Mouse (Mus musculus): ENCODE results near the gene Acot1. TPM values are rescaled to one million over a fixed set of nuclear protein-coding genes. Genes with fewer than 3 reads are reported as not detected.
A peak's percentile ranks its signal among the peaks of the same experiment; 100 is the strongest.
"Not testable (repeated sequence)": the region's sequence is repeated elsewhere in the genome, so short reads cannot be mapped to it uniquely, and the experiment has no call there.

The Acot1 gene
- total and polyA plus RNA-seq, 2 experiments from 2014 or later: 120 TPM

DNA sequence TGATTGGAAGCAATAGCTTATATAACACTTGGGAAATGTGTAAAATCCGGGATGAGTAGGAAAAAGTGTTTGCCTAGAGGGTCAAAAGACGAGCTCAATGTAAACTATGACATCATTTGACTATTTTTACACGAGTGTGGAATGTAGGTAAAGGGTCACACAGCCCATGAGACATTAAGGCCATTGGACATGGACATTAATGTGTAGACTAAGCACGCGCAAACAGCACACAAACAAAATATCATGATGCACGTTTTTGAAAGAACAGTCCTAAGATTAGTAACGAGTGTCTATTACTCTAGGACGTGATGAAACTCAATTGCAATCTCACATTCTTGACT is 22.1 kb upstream of the Acot1 start:
- TF ChIP-seq CTCF (IDR thresholded peaks at IDR 0.05): no peak
- Histone ChIP-seq H3K27ac (ENCODE audit: low read depth, low read length) (peak overlapping the region; percentile 90), H3K4me1 (ENCODE audit: insufficient read depth, low read length) (no peaks in the 10 kb centered on the region), H3K27me3 (ENCODE audit: insufficient read depth, low read length) (no peaks in the 10 kb centered on the region), H3K36me3 (ENCODE audit: insufficient read depth, low read length) (no peaks in the 10 kb centered on the region), H3K9me3 (ENCODE audit: low read length) (no peaks in the 10 kb centered on the region), H3K4me3 (ENCODE audit: low read depth, low read length) (peak overlapping the region; percentile 53), H3K4me2 (ENCODE audit: low read depth, low read length, poor library complexity, severe bottlenecking) (peak overlapping the region; percentile 61), H3K9ac (replicated peaks; ENCODE audit: low read length, poor library complexity, severe bottlenecking) (peak overlapping the region; percentile 68)
- 32% methylated on average over 8 of the region's 8 CpGs for WGBS
- DNase-seq (ENCODE audit: low spot score) (no peak), ATAC-seq (ENCODE audit: low FRiP score) (no peak)

DNA sequence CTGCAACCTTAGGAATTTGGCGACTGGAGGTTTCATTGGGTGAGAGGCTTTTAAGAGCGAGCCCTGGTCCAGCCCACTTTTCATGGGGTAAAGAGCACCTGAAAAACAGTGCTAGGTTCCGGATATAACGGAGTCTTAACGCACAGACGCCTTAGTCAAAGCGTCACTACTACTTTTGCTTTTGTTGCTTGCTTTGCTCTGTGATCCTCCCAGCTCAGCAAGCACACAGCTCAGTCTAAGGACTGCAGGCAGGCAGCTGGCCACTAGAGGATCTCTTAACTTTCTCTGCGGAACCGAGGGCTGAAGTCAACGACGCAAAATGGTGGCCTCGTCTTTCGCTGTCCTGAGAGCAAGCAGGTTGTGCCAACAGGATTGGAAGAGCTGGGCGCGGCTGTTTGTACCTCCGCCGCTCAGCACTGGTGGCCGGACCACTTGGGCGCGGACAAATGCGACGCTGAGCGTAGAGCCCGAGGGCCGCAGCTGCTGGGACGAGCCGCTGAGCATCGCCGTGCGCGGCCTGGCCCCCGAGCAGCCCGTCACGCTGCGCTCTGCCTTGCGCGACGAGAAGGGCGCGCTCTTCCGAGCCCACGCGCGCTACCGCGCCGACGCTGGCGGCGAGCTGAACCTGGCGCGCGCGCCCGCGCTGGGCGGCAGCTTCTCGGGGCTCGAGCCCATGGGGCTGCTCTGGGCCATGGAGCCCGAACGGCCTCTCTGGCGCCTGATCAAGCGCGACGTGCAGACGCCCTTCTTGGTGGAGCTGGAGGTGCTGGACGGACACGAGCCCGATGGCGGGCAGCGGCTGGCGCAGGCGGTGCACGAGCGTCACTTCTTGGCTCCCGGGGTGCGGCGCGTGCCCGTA is 21.5 kb upstream of the Acot1 start, which contains the start of gene Acot2:
Gene Acot2 (plus strand): TSS at position 279 of the 859 bp plus-strand sequence.
- ATAC-seq (ENCODE audit: low FRiP score) (peak; percentile 94), DNase-seq (ENCODE audit: low spot score) (peak; percentile 93)
- Histone ChIP-seq H3K27me3 (ENCODE audit: insufficient read depth, low read length) (no peaks in the 10 kb centered on the region), H3K4me3 (ENCODE audit: low read depth, low read length) (peak within 1 kb of the TSS; percentile 53), H3K4me2 (ENCODE audit: low read depth, low read length, poor library complexity, severe bottlenecking) (peak within 1 kb of the TSS; percentile 61), H3K27ac (ENCODE audit: low read depth, low read length) (peak within 1 kb of the TSS; percentile 90), H3K4me1 (ENCODE audit: insufficient read depth, low read length) (no peaks in the 10 kb centered on the region), H3K9me3 (ENCODE audit: low read length) (no peaks in the 10 kb centered on the region), H3K36me3 (ENCODE audit: insufficient read depth, low read length) (no peaks in the 10 kb centered on the region), H3K9ac (replicated peaks; ENCODE audit: low read length, poor library complexity, severe bottlenecking) (peak within 1 kb of the TSS; percentile 68)
- WGBS: under 1% methylated on average over 68 of the region's 80 CpGs
- peak; percentile 80 for TF ChIP-seq CTCF (IDR thresholded peaks at IDR 0.05)

- peak; percentile 35; the same call in 1 of the 2 replicates for ATAC-seq (ENCODE audit: low FRiP score)
Observed at GRCm38 (mm10) chr12:83988483-83988882, 20.8 kb upstream of the Acot1 start.

GRCm38 (mm10) chr12:83989378-83989777 is 19.9 kb upstream of the Acot1 start:
- Histone ChIP-seq H3K9ac (replicated peaks; ENCODE audit: low read length, poor library complexity, severe bottlenecking) (no peak overlapping the region), H3K27me3 (ENCODE audit: insufficient read depth, low read length) (no peaks in the 10 kb centered on the region), H3K9me3 (ENCODE audit: low read length) (no peaks in the 10 kb centered on the region), H3K4me2 (ENCODE audit: low read depth, low read length, poor library complexity, severe bottlenecking) (no peak overlapping the region), H3K36me3 (ENCODE audit: insufficient read depth, low read length) (no peaks in the 10 kb centered on the region), H3K27ac (ENCODE audit: low read depth, low read length) (no peak overlapping the region), H3K4me3 (ENCODE audit: low read depth, low read length) (no peak overlapping the region), H3K4me1 (ENCODE audit: insufficient read depth, low read length) (no peaks in the 10 kb centered on the region)
- peak; percentile 38 for TF ChIP-seq CTCF (IDR thresholded peaks at IDR 0.05)
- WGBS: 97% methylated on average over 4 of the region's 4 CpGs
- DNase-seq (ENCODE audit: low spot score) (no peak), ATAC-seq (ENCODE audit: low FRiP score) (no peak)

More at GRCm38 (mm10) chr12:83988483-83988882, 20.8 kb upstream of the Acot1 start:
- no peak for DNase-seq (ENCODE audit: low spot score)
- peak overlapping the region; percentile 68 for H3K9ac ChIP-seq (replicated peaks; ENCODE audit: low read length, poor library complexity, severe bottlenecking)
- no peaks in the 10 kb centered on the region for H3K27me3 ChIP-seq (ENCODE audit: insufficient read depth, low read length)
- TF ChIP-seq CTCF (IDR thresholded peaks at IDR 0.05): no peak
- 69% methylated on average over 4 of the region's 4 CpGs for WGBS
- H3K27ac ChIP-seq (ENCODE audit: low read depth, low read length): peak overlapping the region; percentile 90
- no peaks in the 10 kb centered on the region for H3K4me1 ChIP-seq (ENCODE audit: insufficient read depth, low read length)
- H3K36me3 ChIP-seq (ENCODE audit: insufficient read depth, low read length): no peaks in the 10 kb centered on the region
- no peaks in the 10 kb centered on the region for H3K9me3 ChIP-seq (ENCODE audit: low read length)
- peak overlapping the region; percentile 61 for H3K4me2 ChIP-seq (ENCODE audit: low read depth, low read length, poor library complexity, severe bottlenecking)
- peak overlapping the region; percentile 53 for H3K4me3 ChIP-seq (ENCODE audit: low read depth, low read length)

DNA sequence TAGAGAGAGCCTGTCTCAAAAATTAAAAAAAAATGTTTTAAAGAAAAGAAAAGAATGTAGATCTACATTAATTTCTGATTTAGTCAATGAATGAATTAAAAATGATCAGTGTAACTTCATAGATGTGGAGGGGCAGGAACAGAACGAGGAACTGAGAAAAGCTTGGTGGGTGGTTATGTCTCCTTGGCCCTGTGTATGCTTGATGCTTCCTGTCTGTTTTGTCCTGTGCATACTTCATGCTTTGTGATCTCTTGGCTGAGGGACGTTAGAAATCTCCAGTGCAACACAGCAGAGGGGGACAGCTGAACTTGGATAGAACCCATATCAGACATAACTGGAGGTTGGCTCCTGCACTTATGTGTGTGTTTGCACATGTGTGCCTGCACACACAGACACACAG is 12.1 kb upstream of the Acot1 start:
- no peak for TF ChIP-seq CTCF (IDR thresholded peaks at IDR 0.05)
- Histone ChIP-seq H3K9me3 (ENCODE audit: low read length) (no peaks in the 10 kb centered on the region), H3K36me3 (ENCODE audit: insufficient read depth, low read length) (no peaks in the 10 kb centered on the region), H3K4me2 (ENCODE audit: low read depth, low read length, poor library complexity, severe bottlenecking) (no peak overlapping the region), H3K4me1 (ENCODE audit: insufficient read depth, low read length) (no peaks in the 10 kb centered on the region), H3K4me3 (ENCODE audit: low read depth, low read length) (no peak overlapping the region), H3K27ac (ENCODE audit: low read depth, low read length) (no peak overlapping the region), H3K27me3 (ENCODE audit: insufficient read depth, low read length) (no peaks in the 10 kb centered on the region), H3K9ac (replicated peaks; ENCODE audit: low read length, poor library complexity, severe bottlenecking) (no peak overlapping the region)
- ATAC-seq (ENCODE audit: low FRiP score) (no peak), DNase-seq (ENCODE audit: low spot score) (no peak)
- 77% methylated on average over 2 of the region's 2 CpGs for WGBS

- TF ChIP-seq CTCF (IDR thresholded peaks at IDR 0.05): no peak
- Histone ChIP-seq H3K9ac (replicated peaks; ENCODE audit: low read length, poor library complexity, severe bottlenecking) (no peak overlapping the region), H3K4me3 (ENCODE audit: low read depth, low read length) (no peak overlapping the region), H3K36me3 (ENCODE audit: insufficient read depth, low read length) (no peaks in the 10 kb centered on the region), H3K4me2 (ENCODE audit: low read depth, low read length, poor library complexity, severe bottlenecking) (no peak overlapping the region), H3K4me1 (ENCODE audit: insufficient read depth, low read length) (no peaks in the 10 kb centered on the region), H3K27me3 (ENCODE audit: insufficient read depth, low read length) (no peaks in the 10 kb centered on the region), H3K9me3 (ENCODE audit: low read length) (no peaks in the 10 kb centered on the region), H3K27ac (ENCODE audit: low read depth, low read length) (no peak overlapping the region)
- no peak for DNase-seq (ENCODE audit: low spot score)
- WGBS: 52% methylated on average over 11 of the region's 11 CpGs
- no peak for ATAC-seq (ENCODE audit: low FRiP score)
Observed at GRCm38 (mm10) chr12:83998341-83999107, 10.8 kb upstream of the Acot1 start.

DNA sequence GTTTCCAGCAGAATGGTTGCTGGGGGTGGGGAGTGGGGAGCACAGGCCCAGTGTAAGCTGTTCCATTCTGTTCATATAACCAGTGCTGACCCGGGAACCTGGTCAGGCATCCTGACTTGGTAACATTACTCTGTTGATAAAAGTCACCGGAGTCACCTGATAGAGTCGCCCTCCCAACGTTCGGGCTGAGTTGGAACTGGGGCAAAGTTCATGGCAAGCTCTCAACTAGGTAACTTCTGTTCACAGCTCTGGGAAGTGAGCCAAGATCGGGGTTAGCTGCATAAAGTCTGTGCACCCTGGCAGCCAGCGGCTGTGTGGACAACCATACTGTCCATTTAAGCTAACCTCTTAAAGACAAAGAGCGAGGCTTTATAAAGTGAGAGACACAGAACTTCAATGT is 10.1 kb upstream of the Acot1 start:
- H3K4me2 ChIP-seq (ENCODE audit: low read depth, low read length, poor library complexity, severe bottlenecking); H3K9ac ChIP-seq (replicated peaks; ENCODE audit: low read length, poor library complexity, severe bottlenecking); H3K4me3 ChIP-seq (ENCODE audit: low read depth, low read length); H3K27ac ChIP-seq (ENCODE audit: low read depth, low read length); H3K9me3 ChIP-seq (ENCODE audit: low read length); H3K4me1 ChIP-seq (ENCODE audit: insufficient read depth, low read length); H3K36me3 ChIP-seq (ENCODE audit: insufficient read depth, low read length); ATAC-seq (ENCODE audit: low FRiP score); H3K27me3 ChIP-seq (ENCODE audit: insufficient read depth, low read length): not testable (repeated sequence)
- peak; percentile 61 for DNase-seq (ENCODE audit: low spot score)
- WGBS: 66% methylated on average over 8 of the region's 8 CpGs

Measured in midbrain, postnatal 0 days (tissue).